Mouse (Mus musculus): Measurements from ENCODE around the gene Gm36210. TPM values are rescaled to one million over a fixed set of nuclear protein-coding genes. Genes with fewer than 3 reads are reported as not detected.
"Not testable (repeated sequence)": the region's sequence is repeated elsewhere in the genome, so short reads cannot be mapped to it uniquely, and the experiment has no call there.

Gm36210 gene
- polyA plus RNA-seq, 1 experiment: not detected

DNA sequence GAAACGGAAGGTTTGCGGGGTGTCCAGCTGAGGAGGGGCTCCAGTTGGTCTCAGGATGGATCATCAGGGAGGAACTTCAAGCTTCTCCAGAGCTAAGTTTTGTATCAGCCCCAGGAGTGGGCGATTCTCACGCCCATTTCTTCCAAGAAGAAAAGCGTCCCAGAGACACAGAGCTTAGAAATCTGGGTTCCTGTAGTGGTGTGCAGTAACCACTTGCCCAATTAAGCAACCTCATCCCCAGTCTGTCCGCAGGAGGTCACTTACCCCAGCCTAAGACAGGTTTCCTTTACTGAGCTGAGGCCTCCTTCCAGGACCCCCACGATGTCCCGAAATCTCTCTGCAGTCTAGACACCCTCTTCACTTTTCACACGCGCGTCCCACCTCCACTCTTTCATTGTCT is 29.1 kb downstream of the Gm36210 start:
- peak overlapping the region; percentile 73 for H3K4me3 ChIP-seq (ENCODE audit: insufficient read depth, low read depth, low read length)
- 0 out of 2 replicates have a peak, but pooled peaks cover 2% of the 10 kb centered on the region for H3K4me1 ChIP-seq (ENCODE audit: control insufficient read depth, insufficient read depth, insufficient read length, low read length)
- peak overlapping the region; percentile 81 for H3K27ac ChIP-seq (replicated peaks; ENCODE audit: low read depth, low read length)

- peak within 1 kb of the TSS; percentile 81 for H3K27ac ChIP-seq (replicated peaks; ENCODE audit: low read depth, low read length)
- H3K4me3 ChIP-seq (ENCODE audit: insufficient read depth, low read depth, low read length): peak within 1 kb of the TSS; percentile 73
- H3K4me1 ChIP-seq (ENCODE audit: control insufficient read depth, insufficient read depth, insufficient read length, low read length): 0 out of 2 replicates have a peak, but pooled peaks cover 2% of the 10 kb centered on the region
These were observed 29.5 kb downstream of the Gm36210 start, which contains the start of gene Isoc2a for GRCm38 (mm10) chr7:4876753-4877221. Gene Isoc2a (plus strand): TSS chr7:4877153.

DNA sequence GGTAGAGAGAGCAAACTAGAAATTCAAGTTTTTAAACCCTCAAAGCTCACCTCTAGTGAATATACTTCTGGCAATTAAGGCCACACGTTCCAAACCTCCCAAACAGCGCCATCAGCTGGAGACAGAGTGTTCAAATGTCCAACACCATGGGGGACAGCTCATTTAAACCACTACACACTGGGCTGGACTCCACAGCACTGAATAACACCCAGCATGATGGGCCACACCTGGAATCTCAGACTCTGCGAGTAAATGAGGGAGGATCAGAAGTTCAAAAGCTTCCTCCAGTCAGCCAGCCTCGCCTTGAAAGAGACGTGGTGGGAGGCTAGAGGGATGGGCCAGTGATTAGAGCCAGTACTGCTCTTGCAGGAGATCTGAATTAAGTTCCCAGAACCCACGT is 36.2 kb downstream of the Gm36210 start, which contains the start of gene Isoc2b:
TSS of gene Isoc2b (minus strand) at position 126 of the 400 bp plus-strand sequence.
- no peak within 1 kb of the TSS for H3K4me3 ChIP-seq (ENCODE audit: insufficient read depth, low read depth, low read length)
- H3K27ac ChIP-seq (replicated peaks; ENCODE audit: low read depth, low read length): no peak within 1 kb of the TSS
- H3K4me1 ChIP-seq (ENCODE audit: control insufficient read depth, insufficient read depth, insufficient read length, low read length): no peaks in the 10 kb centered on the region

DNA sequence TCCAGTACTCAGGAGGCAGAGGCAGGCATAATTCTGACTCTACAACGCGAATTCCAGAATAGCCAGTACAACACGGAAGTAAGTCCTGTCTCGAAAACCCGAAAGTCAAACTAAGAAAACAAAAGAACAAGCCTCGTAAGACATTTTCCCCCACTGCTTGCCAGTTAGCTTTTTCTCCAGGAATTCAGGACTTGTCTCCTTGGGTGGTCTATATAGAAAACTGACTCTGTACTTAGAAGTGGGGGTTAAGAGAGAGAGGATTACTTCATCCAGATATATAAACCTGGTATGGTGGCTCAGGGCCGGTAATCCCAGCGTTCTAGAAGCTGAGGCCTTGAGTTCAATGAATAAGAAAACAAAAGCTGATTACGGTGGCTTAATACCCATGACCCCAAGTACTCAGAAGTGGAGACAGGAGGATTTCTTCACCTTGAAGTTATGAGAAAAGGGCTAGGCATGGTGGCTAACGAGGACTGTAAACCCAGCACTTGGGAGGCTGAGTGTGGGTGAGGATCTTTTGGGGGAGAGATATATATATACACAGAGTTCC is 39.6 kb downstream of the Gm36210 start:
- Histone ChIP-seq H3K4me1 (ENCODE audit: control insufficient read depth, insufficient read depth, insufficient read length, low read length) (peaks cover 6% of the 10 kb centered on the region), H3K27ac (replicated peaks; ENCODE audit: low read depth, low read length) (peak overlapping the region; percentile 78), H3K4me3 (ENCODE audit: insufficient read depth, low read depth, low read length) (peak overlapping the region; percentile 67)

DNA sequence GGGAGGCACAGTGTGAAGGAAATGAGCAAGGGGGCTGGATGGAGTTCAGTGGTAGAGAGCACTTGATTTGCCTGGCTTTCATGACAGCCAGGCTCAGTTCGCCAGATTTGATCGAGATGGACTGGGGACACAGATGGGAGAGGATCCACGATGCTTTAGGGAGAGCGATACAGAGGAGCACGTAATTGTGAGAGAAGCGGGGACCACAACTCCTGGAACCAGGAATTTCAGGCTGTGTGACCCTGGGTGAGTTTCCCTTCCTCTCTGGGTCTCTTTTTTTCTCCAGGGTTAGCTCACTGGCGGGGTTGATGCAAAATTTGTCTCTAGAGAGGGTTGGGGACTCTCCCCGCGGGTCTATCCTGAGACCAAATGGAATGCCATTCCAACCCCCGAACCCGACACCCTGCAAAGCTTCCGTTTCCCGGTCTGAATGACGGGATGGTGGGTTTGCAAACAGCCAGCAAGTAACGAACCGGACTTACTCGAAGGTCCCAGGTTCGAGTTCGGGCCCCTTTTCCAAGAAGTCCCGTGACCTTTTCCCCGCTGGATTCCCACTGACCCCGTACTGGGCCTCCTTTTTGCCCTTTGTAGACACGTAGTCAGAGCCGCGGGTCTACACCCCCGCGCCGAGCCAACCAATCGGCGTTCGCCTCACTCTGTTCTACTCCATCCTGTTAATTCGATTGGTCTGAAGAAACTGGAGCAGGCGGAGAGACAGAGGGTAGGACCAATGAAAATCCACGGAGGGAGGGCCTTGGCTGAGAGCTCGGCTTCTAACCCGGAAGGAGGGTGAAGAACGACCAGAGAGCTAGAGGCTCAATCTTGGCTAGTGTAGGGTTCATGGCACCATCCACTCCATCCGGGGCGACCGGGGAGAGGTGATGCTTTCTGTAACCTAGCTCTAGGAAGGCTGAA is 40.5 kb downstream of the Gm36210 start:
- peaks cover 6% of the 10 kb centered on the region for H3K4me1 ChIP-seq (ENCODE audit: control insufficient read depth, insufficient read depth, insufficient read length, low read length)
- H3K4me3 ChIP-seq (ENCODE audit: insufficient read depth, low read depth, low read length): peak overlapping the region; percentile 78
- H3K27ac ChIP-seq (replicated peaks; ENCODE audit: low read depth, low read length): peak overlapping the region; percentile 92

- peak overlapping the region; percentile 92 for H3K27ac ChIP-seq (replicated peaks; ENCODE audit: low read depth, low read length)
- H3K4me1 ChIP-seq (ENCODE audit: control insufficient read depth, insufficient read depth, insufficient read length, low read length): peaks cover 6% of the 10 kb centered on the region
- peak overlapping the region; percentile 78 for H3K4me3 ChIP-seq (ENCODE audit: insufficient read depth, low read depth, low read length)
These were observed 41.2 kb downstream of the Gm36210 start for GRCm38 (mm10) chr7:4865090-4865489.

DNA sequence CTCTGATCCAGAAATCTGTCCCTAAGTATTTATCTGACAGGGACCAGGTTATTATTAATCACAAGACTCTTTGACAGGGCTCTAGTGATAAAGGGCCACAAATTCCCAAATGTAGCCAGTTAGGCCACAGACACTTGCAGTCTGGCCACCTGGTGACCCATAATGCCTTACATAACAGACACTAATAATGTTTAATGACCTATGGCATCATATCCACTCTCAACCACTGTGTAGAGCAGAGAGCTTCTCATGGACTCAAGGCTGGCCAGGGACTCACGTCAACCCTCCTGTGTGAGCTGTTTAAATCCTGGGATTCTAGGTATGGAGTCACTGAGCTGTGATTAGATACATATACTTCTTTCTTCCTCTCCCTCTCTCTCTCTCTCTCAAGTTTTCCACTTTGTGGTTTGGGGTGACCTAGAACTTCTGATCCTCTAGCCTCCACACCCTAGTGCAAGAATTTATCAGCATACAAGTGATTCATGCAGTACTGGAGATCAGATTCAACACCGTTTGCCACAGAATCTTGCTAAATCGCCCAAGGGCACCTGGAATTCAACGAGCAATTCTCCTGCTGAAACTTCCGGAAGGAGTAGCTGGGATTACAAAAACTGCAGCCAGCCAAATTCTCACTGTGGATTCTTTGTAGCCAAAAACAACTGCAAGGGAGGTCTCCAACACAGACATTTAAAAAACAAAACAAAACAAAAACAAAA is 42.0 kb downstream of the Gm36210 start:
- H3K27ac ChIP-seq (replicated peaks; ENCODE audit: low read depth, low read length): peak overlapping the region; percentile 94
- peaks cover 6% of the 10 kb centered on the region for H3K4me1 ChIP-seq (ENCODE audit: control insufficient read depth, insufficient read depth, insufficient read length, low read length)
- H3K4me3 ChIP-seq (ENCODE audit: insufficient read depth, low read depth, low read length): no peak overlapping the region

GRCm38 (mm10) chr7:4863541-4864080 is 42.7 kb downstream of the Gm36210 start:
- Histone ChIP-seq H3K4me1 (ENCODE audit: control insufficient read depth, insufficient read depth, insufficient read length, low read length) (peaks cover 6% of the 10 kb centered on the region), H3K27ac (replicated peaks; ENCODE audit: low read depth, low read length) (peak overlapping the region; percentile 94), H3K4me3 (ENCODE audit: insufficient read depth, low read depth, low read length) (no peak overlapping the region)

DNA sequence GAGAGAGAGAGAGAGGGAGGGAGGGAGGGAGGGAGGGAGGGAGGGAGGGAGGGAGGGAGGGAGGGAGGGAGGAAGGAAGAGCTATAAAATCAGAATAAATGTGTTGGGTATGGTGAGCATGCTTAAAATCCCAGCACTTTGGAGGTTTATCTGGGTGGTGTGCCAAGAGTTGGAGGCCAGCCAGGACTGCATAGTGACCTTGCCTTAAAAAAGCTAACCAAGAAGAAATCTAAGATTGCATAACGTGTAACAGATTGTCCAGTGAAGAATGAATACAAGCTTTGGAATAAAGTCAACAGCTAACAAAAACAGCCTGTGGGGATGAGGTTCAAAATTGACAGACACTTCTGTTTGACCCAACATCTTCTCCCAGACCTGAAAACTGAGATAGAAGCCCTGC is 43.3 kb downstream of the Gm36210 start:
- peak overlapping the region; percentile 94 for H3K27ac ChIP-seq (replicated peaks; ENCODE audit: low read depth, low read length)
- peaks cover 6% of the 10 kb centered on the region for H3K4me1 ChIP-seq (ENCODE audit: control insufficient read depth, insufficient read depth, insufficient read length, low read length)
- H3K4me3 ChIP-seq (ENCODE audit: insufficient read depth, low read depth, low read length): no peak overlapping the region

- not testable (repeated sequence) for H3K4me3 ChIP-seq (ENCODE audit: insufficient read depth, low read depth, low read length); H3K4me1 ChIP-seq (ENCODE audit: control insufficient read depth, insufficient read depth, insufficient read length, low read length); H3K27ac ChIP-seq (replicated peaks; ENCODE audit: low read depth, low read length)
These were observed 45.4 kb downstream of the Gm36210 start for GRCm38 (mm10) chr7:4860926-4861325.

DNA sequence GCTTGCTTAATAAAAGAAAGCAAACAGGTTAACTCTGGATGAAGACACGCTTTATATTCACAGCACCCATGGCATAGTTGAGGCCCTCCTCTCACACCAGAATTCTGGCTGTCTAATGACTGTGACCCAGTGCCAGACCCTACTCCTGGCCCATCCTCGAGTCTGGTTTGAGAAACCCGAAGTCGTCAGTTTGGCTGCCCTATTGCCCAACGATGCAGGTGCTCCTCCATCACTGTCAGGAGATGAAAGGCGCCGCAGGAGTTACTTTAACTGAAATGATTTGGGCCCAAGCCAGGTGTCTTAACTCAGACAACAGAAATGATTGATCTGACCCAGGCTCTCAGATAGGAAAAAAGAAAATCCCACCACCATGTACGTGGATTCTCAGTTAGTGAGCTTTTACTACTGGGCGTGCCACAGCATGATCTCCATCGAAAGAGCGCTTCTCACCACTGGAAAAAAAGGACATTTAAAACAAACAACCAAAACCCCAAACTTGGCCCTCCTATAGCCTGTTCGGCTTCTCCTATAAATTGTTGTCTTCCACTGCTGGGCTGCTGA is 46.8 kb downstream of the Gm36210 start:
- Histone ChIP-seq H3K4me1 (ENCODE audit: control insufficient read depth, insufficient read depth, insufficient read length, low read length) (peaks cover 6% of the 10 kb centered on the region), H3K27ac (replicated peaks; ENCODE audit: low read depth, low read length) (no peak overlapping the region), H3K4me3 (ENCODE audit: insufficient read depth, low read depth, low read length) (no peak overlapping the region)

DNA sequence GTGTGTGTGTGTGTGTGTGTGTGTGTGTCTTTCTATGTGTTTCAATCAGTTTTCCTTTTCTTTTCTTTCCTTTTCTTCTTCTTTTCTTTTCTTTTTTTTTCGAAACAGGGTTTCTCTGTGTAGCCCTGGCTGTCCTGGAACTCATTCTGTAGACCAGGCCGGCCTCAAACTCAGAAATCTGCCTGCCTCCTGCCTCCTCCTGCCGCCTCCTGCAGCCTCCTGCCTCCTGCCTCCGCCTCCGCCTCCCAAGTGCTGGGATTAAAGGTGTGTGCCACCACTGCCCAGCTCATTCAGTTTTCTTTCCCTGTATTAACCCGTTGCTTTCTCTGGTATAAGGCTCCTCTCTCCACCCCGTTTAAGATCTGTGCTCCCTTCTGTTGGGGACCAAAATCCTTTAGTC is 49.0 kb downstream of the Gm36210 start:
- H3K27ac ChIP-seq (replicated peaks; ENCODE audit: low read depth, low read length): no peak overlapping the region
- H3K4me3 ChIP-seq (ENCODE audit: insufficient read depth, low read depth, low read length): no peak overlapping the region
- no peaks in the 10 kb centered on the region; the same call in none of the 2 replicates for H3K4me1 ChIP-seq (ENCODE audit: control insufficient read depth, insufficient read depth, insufficient read length, low read length)

- Histone ChIP-seq H3K27ac (replicated peaks; ENCODE audit: low read depth, low read length) (no peak overlapping the region), H3K4me3 (ENCODE audit: insufficient read depth, low read depth, low read length) (no peak overlapping the region), H3K4me1 (ENCODE audit: control insufficient read depth, insufficient read depth, insufficient read length, low read length) (no peaks in the 10 kb centered on the region; the same call in none of the 2 replicates)
These were observed 49.8 kb downstream of the Gm36210 start for GRCm38 (mm10) chr7:4856508-4856907.

DNA sequence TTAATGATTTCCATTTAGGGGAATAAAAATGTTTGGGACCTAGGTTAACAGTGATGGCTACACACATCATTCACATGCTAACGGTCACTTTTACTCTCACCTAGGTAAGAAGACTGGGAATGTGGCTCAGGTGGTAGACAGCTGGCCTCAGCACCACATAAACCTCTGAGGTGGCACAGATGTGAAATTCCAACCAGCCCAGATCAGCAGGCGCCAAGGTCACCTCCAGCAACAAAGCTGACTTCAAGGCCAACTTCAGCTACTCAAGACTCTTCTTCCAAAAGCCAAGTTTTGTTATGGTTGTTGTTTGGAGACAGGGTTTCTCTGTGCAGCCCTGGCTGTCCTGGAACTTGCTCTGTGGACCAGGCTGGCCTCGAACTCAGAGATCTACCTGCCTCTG is 52.7 kb downstream of the Gm36210 start:
- Histone ChIP-seq H3K4me3 (ENCODE audit: insufficient read depth, low read depth, low read length) (no peak overlapping the region), H3K27ac (replicated peaks; ENCODE audit: low read depth, low read length) (no peak overlapping the region), H3K4me1 (ENCODE audit: control insufficient read depth, insufficient read depth, insufficient read length, low read length) (no peaks in the 10 kb centered on the region; the same call in 1 of the 2 replicates)
